Mouse (Mus musculus): ENCODE results near the gene Txndc11.

DNA sequence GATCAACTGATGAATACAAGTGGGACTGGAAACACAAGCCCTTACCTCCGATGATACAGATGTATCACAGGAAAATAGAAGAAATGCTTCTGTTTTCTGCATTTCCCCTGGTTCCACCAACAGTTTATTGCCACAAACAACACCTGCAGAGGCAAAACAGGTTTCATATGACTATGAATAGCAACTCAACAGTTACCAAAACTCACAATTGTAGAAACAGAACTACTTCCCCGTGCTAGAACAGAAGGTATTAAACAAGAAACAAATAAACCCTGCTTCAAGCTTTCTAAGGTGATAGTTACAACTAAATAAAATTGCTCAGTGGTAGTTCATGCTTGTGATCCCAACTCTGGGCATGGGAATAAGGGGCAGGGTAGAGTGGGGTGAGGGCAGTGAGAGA, 11.8 kb downstream of the Txndc11 start:
- TF ChIP-seq CEBPB (IDR thresholded peaks at IDR 0.05; ENCODE audit: low read depth), result no peak
- no peak for TF ChIP-seq CTCF (IDR thresholded peaks at IDR 0.05; ENCODE audit: control insufficient read depth, insufficient read depth, insufficient read length)
- TF ChIP-seq USF1 (IDR thresholded peaks at IDR 0.05; ENCODE audit: low read depth), result no peak
- no peak for TF ChIP-seq MAX (IDR thresholded peaks at IDR 0.05)
- no peak for TF ChIP-seq MYOG (IDR thresholded peaks at IDR 0.05; ENCODE audit: control insufficient read depth, extremely low read depth, insufficient read length)
- no peak for TF ChIP-seq FOSL1 (IDR thresholded peaks at IDR 0.05; ENCODE audit: insufficient read depth, low read length, poor library complexity, severe bottlenecking)
- TF ChIP-seq MYOD1 (IDR thresholded peaks at IDR 0.05; ENCODE audit: control insufficient read depth, insufficient read length, low read depth), result no peak
